Mouse (Mus musculus): ENCODE measurements at regions not wholly inside any gene's neighbourhood (a gene's known extent, or its start where the extent isn't known, plus 50 kb on each side); places are given as distances from the start of the nearest gene placed in this dataset.

DNA sequence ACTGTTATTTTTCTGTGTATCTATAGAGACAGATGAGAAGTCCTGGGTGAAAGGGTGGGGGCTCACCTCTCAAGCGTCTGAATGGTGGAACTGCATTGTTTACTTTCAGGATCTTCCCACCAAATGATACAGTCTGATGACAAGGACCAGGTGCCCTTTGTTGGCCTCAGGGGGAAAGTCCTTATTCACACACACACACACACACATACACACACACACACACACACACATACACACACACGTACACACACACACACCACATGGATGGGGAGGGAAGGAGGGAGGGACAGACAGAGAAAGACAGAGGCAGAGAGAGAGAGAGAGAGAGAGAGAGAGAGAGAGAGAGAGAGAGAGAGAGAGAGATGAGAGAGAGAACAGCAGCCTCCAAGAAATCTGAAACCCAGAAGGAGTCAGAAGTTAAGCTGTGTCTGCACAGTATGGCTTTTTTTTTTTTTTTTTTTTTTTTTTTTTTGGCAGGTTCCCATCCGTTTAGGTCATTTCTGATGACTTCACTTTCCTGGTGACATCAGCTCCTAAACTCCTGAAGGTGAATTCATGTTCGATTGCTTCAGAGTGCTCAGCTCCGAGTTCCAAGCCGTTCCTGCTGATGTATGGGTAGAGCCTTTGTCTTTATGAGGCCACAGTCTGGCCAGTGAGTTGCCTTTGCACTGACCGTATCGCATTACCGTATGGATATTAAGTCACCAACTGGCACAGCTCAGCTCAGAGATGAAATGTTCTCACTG, 273.4 kb downstream of the Kcnrg start:
- in situ Hi-C loops (cut with MboI, MseI), result no loop called here

DNA sequence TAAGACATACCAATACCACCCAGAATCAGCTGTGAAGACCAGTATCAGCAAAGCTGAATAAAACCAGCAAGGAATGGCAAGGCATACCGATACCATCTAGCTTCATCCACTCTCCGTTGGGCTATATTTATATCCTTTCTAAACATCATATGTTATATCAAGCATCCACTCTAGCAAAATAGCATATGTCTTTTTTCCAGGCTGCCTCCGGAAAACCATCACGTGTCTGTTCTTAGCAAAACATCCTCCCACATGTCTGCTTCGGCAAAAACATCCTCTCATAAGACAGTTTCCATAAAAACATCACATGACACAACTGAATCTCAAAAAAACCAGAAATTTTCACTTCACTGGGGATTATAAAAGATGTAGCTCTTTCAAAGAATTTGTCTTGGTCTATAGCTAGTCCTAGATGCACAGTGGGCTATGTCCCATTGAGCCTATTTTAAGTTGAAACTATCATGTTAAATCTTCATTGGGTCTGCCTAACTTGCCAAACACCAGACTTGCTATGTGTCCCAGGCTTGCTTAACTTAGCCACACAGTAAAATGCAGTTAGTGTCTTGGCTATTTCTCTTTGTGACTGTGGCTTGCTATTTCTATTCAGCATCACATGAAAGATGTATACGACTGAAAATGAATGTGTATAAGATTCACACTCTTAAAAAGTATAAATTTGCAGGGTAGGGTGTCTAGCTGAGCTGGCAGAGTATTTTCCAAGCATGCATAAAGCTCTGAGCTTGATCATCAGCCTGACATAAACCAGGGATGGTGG, 278.2 kb downstream of the Kcnrg start:
- in situ Hi-C loops (cut with MboI, MseI), result loop anchor here (5.0 kb wide), 1 partner anchor 52 kb away; no protein-coding TSS in a partner anchor

DNA sequence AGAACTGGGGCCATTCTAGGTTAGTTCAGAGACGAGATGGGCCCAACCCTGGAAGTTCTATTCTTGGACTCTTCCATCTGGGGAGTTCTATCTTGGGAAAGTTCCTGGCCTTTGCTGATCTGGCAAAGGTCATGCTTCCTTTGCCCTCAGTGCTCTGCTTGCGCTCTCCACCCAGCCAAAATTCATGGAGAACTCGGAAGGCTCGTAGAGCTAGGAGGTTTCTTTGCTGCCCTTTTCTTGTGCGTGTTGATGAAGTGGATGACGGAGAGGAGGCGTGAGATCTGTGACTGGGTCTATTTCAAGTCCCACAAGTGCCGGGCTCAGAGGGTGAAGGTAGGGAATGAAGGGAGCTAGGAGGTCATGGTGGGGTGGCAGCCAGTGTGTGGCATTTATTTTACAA, 282.4 kb downstream of the Kcnrg start:
- in situ Hi-C loops (cut with MboI, MseI), result loop anchor here (5.0 kb wide), 1 partner anchor 48 kb away; no protein-coding TSS in a partner anchor

DNA sequence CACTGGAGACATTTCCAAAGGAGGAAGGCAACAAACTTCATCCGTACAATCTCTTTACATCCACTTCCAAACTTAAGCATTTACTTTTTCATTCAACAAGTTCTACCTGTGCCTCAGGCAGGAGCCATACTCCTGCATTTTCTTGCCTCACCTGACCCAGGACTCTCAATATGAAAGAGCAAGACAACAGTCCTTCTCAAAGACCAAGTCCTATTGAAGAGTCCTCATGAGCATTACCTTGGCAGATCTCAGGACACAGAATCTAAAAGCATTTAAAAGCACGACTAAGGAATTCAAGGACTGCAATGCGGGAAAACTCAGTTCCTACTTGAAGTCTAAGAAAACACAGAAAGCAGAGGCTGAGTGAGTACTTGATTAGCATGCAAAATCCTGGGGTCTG, 286.5 kb downstream of the Kcnrg start:
- in situ Hi-C loops (cut with MboI, MseI), result no loop called here

DNA sequence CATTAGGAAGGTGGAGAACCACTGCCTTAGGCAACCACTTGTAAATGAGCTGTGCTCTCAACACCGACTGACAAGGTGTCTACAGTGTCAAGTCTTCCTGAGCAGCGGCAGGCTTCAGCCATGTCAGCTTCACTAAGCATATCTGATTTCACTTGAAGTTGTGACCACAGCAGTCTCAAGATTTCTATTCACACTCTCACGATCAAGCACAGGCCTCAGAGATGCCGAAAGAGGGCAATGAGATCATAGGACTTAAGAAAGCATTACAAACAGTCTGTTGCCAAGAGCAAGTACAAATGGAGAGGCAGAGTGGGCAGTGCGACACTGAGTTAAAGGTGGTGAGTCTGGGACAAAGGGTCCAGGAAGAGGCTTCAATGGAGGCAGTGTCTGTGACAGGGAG, 289.6 kb downstream of the Kcnrg start:
- in situ Hi-C loops (cut with MboI, MseI), result no loop called here

DNA sequence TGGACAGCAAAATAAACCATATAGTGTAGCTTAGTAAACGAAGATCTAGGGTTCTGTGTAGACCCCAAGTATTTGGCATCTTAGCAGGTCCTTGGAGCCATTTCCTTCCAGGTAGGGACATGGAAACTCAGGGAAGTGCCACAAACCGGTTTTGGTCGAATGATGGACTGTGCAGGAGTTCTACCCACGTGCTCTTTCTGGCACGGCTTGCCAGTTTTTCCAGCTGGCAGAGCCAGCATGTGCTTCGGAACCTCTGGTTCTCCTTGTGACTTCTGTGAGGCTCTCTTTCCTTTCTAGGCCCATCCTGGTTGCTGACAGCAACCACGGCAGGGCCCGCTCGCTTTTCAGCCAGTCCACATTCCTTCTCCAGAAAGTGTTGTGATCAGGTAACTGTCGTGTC, 291.4 kb downstream of the Kcnrg start:
- in situ Hi-C loops (cut with MboI, MseI), result no loop called here

DNA sequence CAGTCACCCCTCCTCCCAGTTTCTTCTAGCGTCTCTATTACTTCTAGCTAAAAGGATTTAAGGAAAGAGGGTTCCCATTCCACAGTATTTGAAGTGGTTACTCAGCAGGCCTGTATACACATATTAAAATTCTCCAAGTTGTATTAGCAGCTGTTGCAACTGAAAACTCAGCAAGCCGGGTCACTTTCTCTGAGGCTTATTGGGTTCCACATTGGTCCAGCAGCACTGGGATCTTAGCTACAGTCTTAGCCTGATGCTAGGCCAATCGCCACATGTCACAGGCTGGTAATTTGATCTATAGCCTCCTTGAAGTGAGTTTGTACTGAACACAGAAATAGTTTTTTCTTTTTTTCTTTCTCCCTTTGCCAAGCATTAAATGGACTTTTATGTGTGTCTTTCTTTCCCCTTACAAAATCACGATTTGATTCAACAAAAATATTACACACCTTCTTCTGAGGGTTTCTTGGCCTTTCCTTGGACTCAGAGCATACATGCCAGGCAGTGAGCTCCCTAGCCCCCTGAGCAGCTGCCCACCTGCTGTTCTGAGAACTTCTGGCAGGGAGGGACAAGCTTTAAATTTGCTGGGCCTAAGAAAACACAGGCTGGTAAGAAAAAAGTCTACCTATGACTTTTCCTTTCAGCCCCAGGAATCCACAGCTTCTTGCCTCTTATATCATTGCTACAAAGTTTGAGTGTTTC, 297.3 kb downstream of the Kcnrg start:
- in situ Hi-C loops (cut with MboI, MseI), result no loop called here

DNA sequence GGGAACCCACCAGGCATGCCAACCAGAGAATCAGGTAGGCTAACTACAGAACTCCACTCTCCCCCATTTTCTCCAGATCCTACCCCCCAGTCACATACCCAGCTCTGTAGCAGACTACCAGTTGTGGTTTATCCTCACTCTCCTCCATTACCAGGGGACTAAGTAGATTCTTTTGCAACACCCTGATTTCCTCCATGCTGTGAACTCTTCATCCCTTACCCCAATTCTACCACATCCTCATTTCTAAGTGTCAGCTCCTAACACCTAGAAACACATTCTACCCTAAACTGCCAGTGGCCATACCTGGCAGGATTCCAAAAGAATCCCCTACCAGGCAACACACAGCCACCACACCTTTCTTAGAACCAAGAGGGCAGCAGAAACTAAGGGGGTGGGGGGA, 310.9 kb downstream of the Kcnrg start:
- in situ Hi-C loops (cut with MboI, MseI), result no loop called here

DNA sequence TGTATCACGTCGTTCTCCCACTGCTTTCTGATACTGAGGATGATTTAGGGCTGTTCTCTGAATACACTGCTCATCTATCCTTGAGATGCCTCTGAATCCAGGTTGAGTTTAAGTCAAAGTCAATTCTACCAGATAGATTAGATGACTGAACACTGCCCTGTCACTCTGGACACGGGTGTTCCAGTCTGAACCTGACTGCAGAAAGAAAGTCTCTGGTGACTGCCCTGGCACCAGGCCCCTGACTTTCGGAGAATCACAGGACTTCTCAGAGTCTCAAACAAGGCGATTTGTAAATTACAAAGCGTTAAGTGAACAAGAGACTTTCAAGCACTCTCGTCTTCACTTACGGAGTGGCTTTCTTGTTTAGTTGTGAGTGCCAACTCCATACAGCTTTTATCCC, 324.6 kb downstream of the Kcnrg start:
- in situ Hi-C loops (cut with MboI, MseI), result no loop called here

DNA sequence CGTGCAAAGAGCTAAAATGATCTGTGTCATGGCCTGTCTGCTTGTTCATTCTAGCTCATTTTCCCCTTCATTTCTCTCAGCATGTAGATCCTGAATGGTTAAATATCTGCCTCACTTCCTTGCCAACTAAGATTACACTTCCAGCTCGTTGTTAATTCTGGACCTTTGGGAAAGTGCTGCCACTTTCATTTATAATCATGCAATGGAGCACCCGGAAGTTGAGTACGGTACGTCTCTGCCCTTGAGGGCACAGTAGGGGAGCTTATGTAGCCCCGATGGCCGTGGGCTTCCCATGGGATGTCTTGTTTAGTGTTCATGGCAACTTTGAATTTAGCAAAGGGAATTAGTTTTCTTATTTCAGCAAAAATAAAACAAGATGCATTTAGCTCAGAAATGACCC, 334.4 kb downstream of the Kcnrg start:
- in situ Hi-C loops (cut with MboI, MseI), result no loop called here

DNA sequence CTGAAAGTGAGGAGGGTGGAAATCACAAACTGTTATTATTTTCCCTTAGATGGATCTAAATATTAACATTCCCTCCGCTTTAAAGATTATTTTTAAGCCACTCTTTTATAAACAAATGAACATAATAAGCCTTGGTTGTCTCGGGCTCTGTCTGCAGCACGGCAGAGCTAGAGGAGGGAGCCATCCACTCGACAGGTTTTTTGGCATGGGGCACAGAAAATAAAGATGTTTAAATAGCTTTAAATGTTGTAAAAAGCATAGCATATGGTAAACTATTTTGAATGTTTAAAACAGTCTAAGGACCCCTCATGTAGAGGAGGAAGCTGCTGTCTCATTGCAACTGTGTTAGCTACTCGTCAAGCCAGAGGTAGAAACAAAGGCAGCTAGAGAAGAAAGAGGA, 338.4 kb downstream of the Kcnrg start:
- in situ Hi-C loops (cut with MboI, MseI), result no loop called here

DNA sequence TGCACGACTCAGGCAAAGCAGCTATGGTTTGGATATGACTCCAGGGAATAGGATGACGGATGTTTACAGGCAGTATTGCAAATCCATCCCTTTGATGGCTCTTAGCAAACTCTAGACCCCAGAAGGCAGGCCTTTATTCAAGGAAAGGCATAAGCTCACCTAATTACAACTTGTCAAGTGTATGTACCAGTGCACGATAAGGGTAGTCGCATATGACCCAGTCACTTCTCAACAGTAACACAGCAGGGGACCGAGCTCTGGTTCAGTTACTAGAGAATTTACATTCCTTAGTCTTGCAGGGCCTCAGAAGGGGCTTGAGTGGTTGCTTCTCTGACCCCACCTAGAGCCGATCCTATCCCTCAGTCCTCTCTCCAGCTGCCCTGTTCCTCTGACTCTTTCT, 342.2 kb downstream of the Kcnrg start:
- in situ Hi-C loops (cut with MboI, MseI), result no loop called here

DNA sequence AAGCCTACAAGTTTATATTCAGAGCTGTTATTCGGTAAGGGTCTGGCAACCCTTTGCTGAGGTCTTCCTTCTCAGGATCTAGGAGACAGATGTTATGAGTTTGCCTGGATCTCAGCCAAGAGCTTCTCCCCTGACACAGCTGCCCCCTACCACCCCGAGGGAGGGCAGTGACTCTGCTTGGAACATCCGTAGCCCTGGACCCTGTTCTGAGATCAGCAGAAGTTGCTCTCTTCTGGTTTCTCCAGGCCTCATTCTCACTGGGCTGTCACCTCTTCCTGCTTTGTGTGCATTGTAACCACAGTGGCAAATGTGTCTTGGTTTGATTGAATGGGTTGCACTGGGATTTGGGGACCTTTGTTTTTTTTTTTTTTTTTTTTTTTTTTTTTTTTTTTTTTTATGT, 342.4 kb upstream of the Rnaseh2b start:
- in situ Hi-C loops (cut with MboI, MseI), result no loop called here

DNA sequence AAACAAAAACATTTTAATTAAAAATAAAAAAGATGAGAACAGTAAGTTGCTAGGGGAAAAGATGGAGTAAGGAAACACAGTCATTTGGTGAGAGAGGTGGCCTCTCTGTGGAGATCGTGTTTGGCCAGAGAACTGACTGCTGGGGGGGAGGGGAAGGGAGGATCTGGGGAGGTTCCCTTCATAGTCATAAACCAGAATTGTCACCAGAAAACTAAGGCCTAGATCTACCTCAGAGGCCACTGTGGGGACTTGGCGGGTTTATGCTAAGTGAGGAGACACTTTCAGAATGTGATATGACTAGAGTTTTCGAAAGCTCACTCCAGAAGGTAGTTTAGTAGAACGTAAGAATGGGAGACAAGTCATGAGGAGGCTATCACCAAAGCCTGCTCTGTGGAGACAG, 339.4 kb upstream of the Rnaseh2b start:
- in situ Hi-C loops (cut with MboI, MseI), result no loop called here

DNA sequence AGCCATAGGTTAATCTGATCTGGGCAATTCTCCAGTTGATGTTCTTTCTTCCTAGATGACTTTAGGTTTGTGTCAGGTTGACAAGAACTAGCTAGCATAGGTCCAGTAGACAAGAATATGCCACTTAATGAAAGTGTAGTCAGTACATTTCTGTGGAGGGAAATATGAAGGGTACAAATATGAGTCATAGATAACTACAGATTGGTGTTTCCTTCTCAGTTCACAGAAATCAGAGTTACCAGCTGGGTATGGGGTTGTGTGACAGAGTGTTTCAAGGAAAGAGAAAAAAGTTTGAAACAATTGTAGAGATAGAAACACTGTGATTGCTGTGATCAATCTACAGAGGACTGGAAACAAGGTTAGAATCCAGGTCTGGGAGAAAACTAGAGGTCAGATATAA, 337.0 kb upstream of the Rnaseh2b start:
- in situ Hi-C loops (cut with MboI, MseI), result no loop called here

DNA sequence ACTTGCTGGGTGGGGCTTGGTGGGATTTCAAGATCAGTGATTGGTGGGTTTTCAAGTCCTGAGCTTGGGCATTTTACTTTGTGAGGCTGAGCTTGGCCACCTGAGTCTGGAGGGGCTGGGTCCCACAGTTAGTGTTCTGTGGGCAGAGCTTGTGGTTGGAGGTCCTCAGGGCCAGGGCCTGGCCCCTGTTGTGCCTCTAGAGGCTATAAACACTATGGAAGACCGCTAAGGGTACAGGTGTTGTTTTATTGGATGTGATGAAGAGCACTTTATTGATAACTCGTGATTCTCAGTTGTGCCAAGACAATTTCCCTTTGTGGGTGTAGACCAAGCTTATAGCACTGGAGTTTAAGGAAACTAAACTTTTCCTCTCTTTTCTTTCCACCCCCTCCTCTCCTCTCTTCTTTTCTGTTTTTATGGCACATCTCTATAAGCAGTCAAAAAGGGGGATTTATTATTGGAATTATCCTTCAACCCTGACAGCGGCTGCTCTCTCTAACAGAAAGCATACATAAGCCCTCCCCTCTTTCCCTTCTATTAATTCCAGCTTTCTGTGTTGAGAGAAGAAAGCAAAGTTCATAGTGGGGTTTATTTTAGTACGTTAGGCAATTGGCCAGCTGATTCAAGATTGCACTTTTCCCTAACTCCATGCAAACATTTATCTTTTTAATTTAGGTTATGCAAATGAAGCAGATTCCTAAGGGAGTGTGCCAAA, 332.0 kb upstream of the Rnaseh2b start:
- in situ Hi-C loops (cut with MboI, MseI), result loop anchor here (10.0 kb wide), 1 partner anchor 1106 kb away; no protein-coding TSS in a partner anchor

DNA sequence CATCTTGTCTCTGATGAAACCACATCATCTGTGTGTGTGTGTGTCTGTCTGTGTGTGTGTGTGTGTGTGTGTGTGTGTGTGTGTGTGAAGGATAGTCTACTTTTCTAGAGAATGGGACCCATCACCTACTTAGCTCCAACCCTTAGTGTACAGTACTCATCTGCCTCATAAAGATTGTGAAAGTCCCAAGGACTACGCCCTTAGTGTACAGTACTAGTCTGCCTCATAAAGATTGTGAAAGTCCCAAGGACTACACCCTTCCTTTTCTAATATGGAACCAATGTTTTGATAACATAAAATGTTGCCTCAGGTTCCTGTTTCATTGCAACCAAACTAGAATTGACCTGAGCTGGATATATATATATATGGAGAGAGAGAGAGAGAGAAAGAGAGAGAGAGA, 323.9 kb upstream of the Rnaseh2b start:
- in situ Hi-C loops (cut with MboI, MseI), result loop anchor here (10.0 kb wide), 1 partner anchor 1114 kb away; no protein-coding TSS in a partner anchor

DNA sequence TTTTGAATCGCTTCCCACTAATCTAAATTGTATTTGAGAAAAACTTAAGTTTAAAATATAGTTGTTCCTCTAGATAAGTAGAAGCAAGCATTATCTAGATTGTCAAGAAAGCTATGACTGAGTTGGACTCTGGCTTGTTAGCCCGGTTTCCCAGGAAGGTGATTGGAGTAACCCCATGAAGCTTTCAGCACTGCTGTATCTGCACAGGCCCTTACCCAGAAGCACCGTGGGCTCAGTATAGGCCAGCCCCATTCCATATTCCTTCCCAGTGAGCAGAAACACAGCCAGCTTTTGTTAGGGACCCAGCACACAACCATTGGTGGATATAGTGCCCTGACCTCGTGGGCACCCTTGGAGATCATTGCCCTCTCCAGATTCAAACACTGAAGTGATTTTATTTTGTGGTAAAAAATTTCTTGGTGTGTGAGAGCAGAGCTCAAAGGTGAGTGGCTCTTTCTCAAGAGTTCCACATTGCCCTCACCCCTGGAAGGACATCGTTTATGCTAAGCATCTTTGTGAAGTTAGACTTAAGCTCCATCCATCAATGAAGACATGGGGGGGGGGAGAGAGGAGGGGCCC, 323.3 kb upstream of the Rnaseh2b start:
- in situ Hi-C loops (cut with MboI, MseI), result loop anchor here (10.0 kb wide), 1 partner anchor 1114 kb away; no protein-coding TSS in a partner anchor

DNA sequence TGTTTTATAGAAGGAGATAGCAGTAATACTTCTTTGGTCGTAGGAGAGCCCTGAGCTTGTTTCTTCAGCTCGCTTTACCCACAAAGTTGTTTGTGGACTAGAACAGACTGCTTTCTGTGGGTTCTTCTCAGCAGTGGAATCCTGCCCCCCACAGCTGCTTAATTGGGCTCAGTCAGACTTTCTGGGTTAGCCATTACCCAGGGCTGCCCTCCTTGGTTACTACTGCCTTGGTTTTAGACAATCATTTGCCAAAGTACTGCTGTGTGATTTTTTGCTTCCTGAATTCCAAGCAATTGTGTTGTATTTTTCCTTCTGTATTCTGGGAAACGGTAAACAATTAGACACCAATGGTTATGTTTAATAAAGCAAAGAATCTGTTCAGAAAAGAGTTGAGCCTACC, 321.8 kb upstream of the Rnaseh2b start:
- in situ Hi-C loops (cut with MboI, MseI), result no loop called here

DNA sequence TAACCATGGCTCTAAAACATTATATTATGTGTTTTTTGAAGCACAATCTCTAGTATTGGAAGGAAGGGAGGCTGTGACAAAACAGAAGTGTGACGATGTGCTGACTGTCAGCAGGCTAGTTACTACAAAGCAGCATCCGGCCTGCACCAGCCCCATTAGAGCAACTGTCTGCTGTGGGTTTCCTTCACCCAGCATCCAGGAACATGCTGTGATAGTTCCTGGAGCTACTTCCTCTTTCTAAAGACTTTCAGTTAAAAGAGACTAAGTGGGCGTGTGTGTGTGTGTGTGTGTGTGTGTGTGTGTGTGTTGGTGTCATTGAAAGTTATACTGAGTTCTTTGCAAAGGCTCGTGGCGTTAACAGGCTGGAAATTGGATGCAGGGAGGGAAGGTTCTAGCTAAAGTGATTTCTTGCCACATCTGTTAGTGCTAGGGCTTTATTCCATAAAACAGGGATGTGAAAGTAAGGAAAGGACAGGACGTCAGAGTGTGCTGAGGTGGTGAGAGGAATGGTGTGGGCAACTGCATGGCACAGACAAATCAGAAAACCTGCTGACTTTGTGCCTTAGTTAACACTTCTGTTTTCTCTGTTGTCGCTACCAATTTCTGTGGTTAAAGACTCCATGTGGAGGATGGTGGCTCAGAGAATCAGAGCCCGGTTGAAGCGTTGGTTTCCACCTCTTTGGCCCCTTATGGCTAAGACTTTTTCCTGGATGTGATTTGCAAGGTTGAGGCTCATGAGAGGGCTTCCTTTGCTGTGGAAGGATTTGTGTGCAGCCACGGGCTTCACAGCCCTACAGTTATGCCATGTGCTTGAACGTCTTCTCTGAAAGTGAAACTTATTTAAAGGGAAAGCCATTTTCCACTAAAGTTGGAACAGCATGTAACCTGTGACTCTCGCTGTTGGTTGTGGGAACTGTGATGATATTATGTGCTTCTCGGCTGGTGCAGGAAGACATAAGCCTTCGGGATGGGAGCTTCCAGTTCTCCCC, 321.0 kb upstream of the Rnaseh2b start:
- in situ Hi-C loops (cut with MboI, MseI), result no loop called here

All from T-helper 1 cell (primary cell).